9 mouse cellular contexts compared by ENCODE assay signal in the genomic region with DNA sequence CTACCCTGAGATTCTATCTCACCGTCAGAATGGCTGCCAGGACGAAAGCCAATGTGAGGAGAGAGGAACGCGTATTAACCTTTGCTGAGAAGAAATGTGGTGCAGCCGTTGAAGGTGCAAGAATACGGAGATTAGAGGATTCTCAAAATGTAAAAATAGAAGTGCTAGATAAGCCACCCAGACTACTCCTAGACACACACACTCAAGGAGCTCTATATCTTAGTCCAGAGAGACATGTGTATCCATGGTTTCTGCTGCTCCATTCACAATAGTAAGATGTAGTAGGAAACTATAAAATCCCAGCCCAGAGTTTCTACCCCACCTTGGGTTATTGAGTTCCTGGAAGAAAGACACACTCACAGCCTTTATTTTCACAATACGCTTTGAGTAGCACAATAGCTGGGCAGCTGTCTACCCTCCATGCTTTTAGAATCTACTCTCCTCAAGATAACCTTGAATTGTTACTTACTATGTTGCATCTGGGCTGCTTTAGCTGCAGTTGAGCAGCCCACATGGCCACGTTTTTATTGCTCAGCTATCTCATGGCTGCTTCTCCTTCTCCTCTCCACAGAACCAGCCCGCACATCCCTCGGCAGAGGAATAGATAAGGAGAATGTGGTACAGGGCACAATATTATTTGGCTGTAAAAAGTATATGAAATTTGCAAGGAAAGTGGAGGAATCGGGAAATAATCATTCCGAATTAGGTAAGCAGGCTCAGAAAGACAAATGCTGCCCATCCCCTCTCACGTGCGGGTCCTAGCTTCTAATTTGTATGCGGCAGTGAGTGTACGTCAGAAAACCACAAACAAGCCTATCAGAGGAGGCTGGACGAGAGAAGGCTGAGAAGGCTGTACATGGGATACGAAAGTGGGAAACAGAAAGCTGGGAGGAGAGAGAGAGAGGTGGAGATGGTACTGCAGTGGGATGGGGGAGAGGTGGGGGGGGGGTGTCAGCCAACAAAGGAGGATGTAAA.
DNase-seq lines count a peak whose midpoint lies in the region; ATAC-seq and TF ChIP-seq lines count a peak whose summit lies in the region.
"Had no signal": no experiment of that assay in that cellular context is flagged by ENCODE, and none has a peak within 500 bp of the region (broad histone marks: within the 10 kb centered on the region; RNA-seq: fewer than 3 reads in every experiment).

No protein-coding gene starts in this region.

- H3K9ac ChIP-seq in hindbrain, embryonic 14.5 days: 0 out of 2 replicates have a peak overlapping the region, but pooled peaks have one; percentile 13
- H3K9ac ChIP-seq in midbrain, embryonic 13.5 days (replicated peaks): no peak overlapping the region

- ATAC-seq in hindbrain, embryonic 14.5 days (ENCODE audit: low FRiP score): peak; percentile 67
- ATAC-seq in midbrain, embryonic 13.5 days: peak; percentile 85
- ATAC-seq: Patski had no signal

- H3K27ac ChIP-seq in hindbrain, embryonic 14.5 days: peak overlapping the region; percentile 29
- peak overlapping the region; percentile 44; the same call in 1 of the 2 replicates for H3K27ac ChIP-seq in midbrain, embryonic 13.5 days
- no peak overlapping the region for H3K27ac ChIP-seq in thymus, adult 2 months (ENCODE audit: control insufficient read depth, insufficient read depth, low read length)

- TF ChIP-seq CTCF in thymus, adult 2 months (IDR thresholded peaks at IDR 0.05; ENCODE audit: borderline replicate concordance, control insufficient read depth, extremely low read depth, insufficient read depth, low read length, poor library complexity): no peak

- H3K4me3 ChIP-seq in hindbrain, embryonic 14.5 days (replicated peaks; ENCODE audit: low read length): no peak overlapping the region
- no peak overlapping the region for H3K4me3 ChIP-seq in midbrain, embryonic 13.5 days (replicated peaks)
- no peak overlapping the region for H3K4me3 ChIP-seq in thymus, adult 2 months (ENCODE audit: control insufficient read depth, insufficient read depth, low read length)

- 65% methylated on average over 18 of the region's 18 CpGs for WGBS in hindbrain, embryonic 14.5 days
- 65% methylated on average over 18 of the region's 18 CpGs for WGBS in midbrain, embryonic 13.5 days
- 95% methylated on average over 18 of the region's 18 CpGs for WGBS in thymus, adult 2 months

- peak; percentile 24 for DNase-seq in layer of hippocampus, adult 11-12 months (ENCODE audit: low spot score)
- DNase-seq in layer of hippocampus, adult 9-10 months (ENCODE audit: low spot score): no peak
- peak; percentile 63 for DNase-seq in brain, adult 2 months (ENCODE audit: low read depth, low spot score)
- DNase-seq in hindbrain, embryonic 14.5 days (ENCODE audit: low spot score): peak; percentile 40
- DNase-seq in urinary bladder, adult 18-20 months (ENCODE audit: low spot score in 2 of 2): no peak
- no peak for DNase-seq in thymus, adult 2 months
- DNase-seq: cerebellum, adult 11-12 months had no signal

- no peaks in the 10 kb centered on the region for H3K36me3 ChIP-seq in hindbrain, embryonic 14.5 days (replicated peaks; ENCODE audit: control insufficient read depth, insufficient read depth)
- no peaks in the 10 kb centered on the region for H3K36me3 ChIP-seq in midbrain, embryonic 13.5 days
- no peaks in the 10 kb centered on the region for H3K36me3 ChIP-seq in thymus, adult 2 months (ENCODE audit: control insufficient read depth, insufficient read depth, low read length)

- no peaks in the 10 kb centered on the region for H3K9me3 ChIP-seq in hindbrain, embryonic 14.5 days (ENCODE audit: control insufficient read depth, low read length)
- no peaks in the 10 kb centered on the region for H3K9me3 ChIP-seq in midbrain, embryonic 13.5 days

- H3K27me3 ChIP-seq in hindbrain, embryonic 14.5 days (ENCODE audit: control insufficient read depth, insufficient read depth, low read length): no peaks in the 10 kb centered on the region
- no peaks in the 10 kb centered on the region for H3K27me3 ChIP-seq in midbrain, embryonic 13.5 days
- H3K27me3 ChIP-seq in thymus, adult 2 months (ENCODE audit: control insufficient read depth, insufficient read depth, low read length): no peaks in the 10 kb centered on the region

- peak overlapping the region; percentile 30 for H3K4me2 ChIP-seq in hindbrain, embryonic 14.5 days (replicated peaks)
- peak overlapping the region; percentile 26; the same call in 1 of the 2 replicates for H3K4me2 ChIP-seq in midbrain, embryonic 13.5 days (replicated peaks)

- TF ChIP-seq POLR2A in thymus, adult 2 months (IDR thresholded peaks at IDR 0.05; ENCODE audit: control insufficient read depth, extremely low read depth, insufficient read depth, low read length, poor library complexity): no peak

- H3K4me1 ChIP-seq in hindbrain, embryonic 14.5 days (replicated peaks; ENCODE audit: control insufficient read depth, insufficient read depth, low read length): peaks cover 15% of the 10 kb centered on the region; the same call in 1 of the 2 replicates
- H3K4me1 ChIP-seq in midbrain, embryonic 13.5 days (replicated peaks): peaks cover 19% of the 10 kb centered on the region; the same call in 1 of the 2 replicates
- H3K4me1 ChIP-seq in thymus, adult 2 months (replicated peaks; ENCODE audit: control insufficient read depth, insufficient read depth, low read length): no peaks in the 10 kb centered on the region

Comparison
In these comparisons a context has a peak if more than half of its experiments do, and no peak if none do; other contexts are left out.
1. DNase-seq: peak in layer of hippocampus, adult 11-12 months (single experiment), brain, adult 2 months (single experiment) and hindbrain, embryonic 14.5 days (single experiment); none in layer of hippocampus, adult 9-10 months (single experiment), urinary bladder, adult 18-20 months (0 of 2) and thymus, adult 2 months (single experiment).